Mouse (Mus musculus) embryonic facial prominence, embryonic 15.5 days (tissue): ENCODE data around the gene Prdm16. TPM values are rescaled to one million over a fixed set of nuclear protein-coding genes. Genes with fewer than 3 reads are reported as not detected.

Source experiments
- ATAC-seq: fragments of 200-750 bp; cut with Nextera tagmentation; 2 replicates; pipeline ENCODE4 v1.8.0; 2017; ENCODE audit warnings: low read depth, moderate TSS enrichment; ENCODE audit not compliant: insufficient number of reproducible peaks, low FRiP score, low TSS enrichment
- H3K27ac ChIP-seq: fragments of 300-500 bp; sonication (generic); replicated peaks from 2 replicates; pipeline ENCODE4 v1.5.1; 2015; ENCODE audit warnings: mild to moderate bottlenecking, inconsistent platforms
- H3K27me3 ChIP-seq: fragments of 300-500 bp; sonication (generic); 2 replicates; pipeline ENCODE4 v1.6.1; 2015; ENCODE audit warnings: inconsistent platforms
- H3K36me3 ChIP-seq: fragments of 300-500 bp; sonication (generic); 2 replicates; pipeline ENCODE4 v1.6.1; 2015; ENCODE audit warnings: mild to moderate bottlenecking, inconsistent platforms
- H3K4me1 ChIP-seq: fragments of 300-500 bp; sonication (generic); 2 replicates; pipeline ENCODE4 v1.6.1; 2015; ENCODE audit warnings: inconsistent platforms
- H3K4me2 ChIP-seq: fragments of 300-500 bp; sonication (generic); replicated peaks from 2 replicates; pipeline ENCODE4 v1.6.1; 2015; ENCODE audit warnings: mild to moderate bottlenecking, inconsistent platforms
- H3K4me3 ChIP-seq: fragments of 300-500 bp; sonication (generic); replicated peaks from 2 replicates; pipeline ENCODE4 v1.5.1; 2015; ENCODE audit warnings: mild to moderate bottlenecking, inconsistent platforms
- H3K9ac ChIP-seq: fragments of 300-500 bp; sonication (generic); 2 replicates; pipeline ENCODE4 v1.6.1; 2015; ENCODE audit warnings: inconsistent platforms
- H3K9me3 ChIP-seq: fragments of 300-500 bp; sonication (generic); replicated peaks from 2 replicates; pipeline ENCODE4 v1.6.1; 2016; ENCODE audit warnings: inconsistent platforms
- WGBS: fragments of 180-500 bp; shearing (Covaris S2); methylation state at CpG from one replicate; pipeline ENCODE4 v1.1.7; 2015; 5-methylcytosine and 5-hydroxymethylcytosine counted together
- polyA plus RNA-seq: library from polyadenylated mRNA; unstranded; fragments of >200 nt; fragmentation: Nextera tagmentation; extraction: Ambion mirVana; gene quantifications from 2 replicates; pipeline ENCODE4 v1.2.1, GENCODE M21; 2015

Gene Prdm16
- polyA plus RNA-seq, 1 experiment from 2014 or later: 12.5 TPM

DNA sequence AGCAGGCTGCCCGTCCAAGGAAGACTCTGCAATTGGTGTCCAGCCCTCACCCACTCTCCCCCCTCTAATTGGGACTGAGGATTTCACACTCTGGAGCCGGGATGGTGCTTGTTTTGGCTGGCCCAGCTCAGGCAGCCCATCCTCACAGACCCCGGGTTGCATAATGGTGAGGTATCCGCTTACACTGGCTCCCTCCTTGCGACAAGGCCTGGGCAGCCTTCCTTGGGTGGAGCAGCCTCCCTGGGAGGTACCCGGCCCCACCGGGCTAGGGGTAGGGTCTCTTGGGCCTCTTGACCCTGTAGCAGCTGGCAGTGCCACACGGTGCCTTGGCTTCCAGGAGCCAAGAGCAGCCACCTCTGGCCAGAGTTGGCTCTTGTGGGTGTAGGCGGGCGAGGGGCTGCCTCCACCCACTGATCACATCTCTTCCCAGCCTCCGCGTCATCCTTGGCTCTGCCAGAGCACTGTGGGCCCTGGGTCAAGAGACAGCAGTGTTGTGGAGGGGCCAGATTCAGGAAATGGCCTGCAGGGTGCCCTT lies 26.1 kb upstream of the Prdm16 start:
- Histone ChIP-seq H3K4me2 (no peak overlapping the region), H3K36me3 (no peaks in the 10 kb centered on the region), H3K4me3 (no peak overlapping the region), H3K27me3 (peaks cover 8% of the 10 kb centered on the region; the same call in 1 of the 2 replicates), H3K27ac (no peak overlapping the region), H3K9ac (no peak overlapping the region), H3K9me3 (no peaks in the 10 kb centered on the region), H3K4me1 (peaks cover 6% of the 10 kb centered on the region; the same call in 1 of the 2 replicates)
- ATAC-seq: no peak; the same call in 1 of the 2 replicates
- 40% methylated on average over 12 of the region's 12 CpGs for WGBS

DNA sequence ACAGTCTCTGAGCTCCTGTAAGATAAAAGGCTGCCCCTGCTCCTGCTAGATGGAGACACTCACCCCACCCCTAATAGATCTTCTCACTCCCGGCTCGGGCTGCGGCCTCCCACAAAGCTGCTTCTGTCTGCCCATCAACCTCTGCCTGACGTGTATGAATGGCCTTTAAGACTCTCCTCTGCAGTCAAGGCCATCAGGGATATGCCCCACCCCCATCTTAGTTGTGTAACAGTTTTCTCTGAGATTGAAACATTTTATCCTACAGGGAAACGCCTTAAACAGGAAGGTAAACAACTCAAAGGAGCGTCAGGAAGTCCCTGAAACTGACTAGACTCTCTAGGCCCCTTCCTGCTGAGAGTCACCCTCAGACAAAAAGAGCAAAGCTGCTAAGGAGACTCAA lies 24.6 kb upstream of the Prdm16 start:
- no peak for ATAC-seq
- H3K4me2 ChIP-seq: no peak overlapping the region
- H3K9ac ChIP-seq: no peak overlapping the region
- peaks cover 6% of the 10 kb centered on the region; the same call in 1 of the 2 replicates for H3K4me1 ChIP-seq
- no peak overlapping the region for H3K4me3 ChIP-seq
- WGBS: 51% methylated on average over 6 of the region's 6 CpGs
- no peak overlapping the region for H3K27ac ChIP-seq
- H3K36me3 ChIP-seq: no peaks in the 10 kb centered on the region
- peaks cover 8% of the 10 kb centered on the region; the same call in 1 of the 2 replicates for H3K27me3 ChIP-seq
- no peaks in the 10 kb centered on the region for H3K9me3 ChIP-seq

GRCm38 (mm10) chr4:154660025-154660424 lies 23.4 kb upstream of the Prdm16 start:
- H3K9ac ChIP-seq: no peak overlapping the region
- H3K9me3 ChIP-seq: no peaks in the 10 kb centered on the region
- H3K4me1 ChIP-seq: peaks cover 6% of the 10 kb centered on the region; the same call in 1 of the 2 replicates
- H3K4me2 ChIP-seq: no peak overlapping the region
- H3K36me3 ChIP-seq: no peaks in the 10 kb centered on the region
- H3K27me3 ChIP-seq: peaks cover 2% of the 10 kb centered on the region; the same call in 1 of the 2 replicates
- no peak overlapping the region for H3K4me3 ChIP-seq
- ATAC-seq: no peak
- no peak overlapping the region for H3K27ac ChIP-seq

DNA sequence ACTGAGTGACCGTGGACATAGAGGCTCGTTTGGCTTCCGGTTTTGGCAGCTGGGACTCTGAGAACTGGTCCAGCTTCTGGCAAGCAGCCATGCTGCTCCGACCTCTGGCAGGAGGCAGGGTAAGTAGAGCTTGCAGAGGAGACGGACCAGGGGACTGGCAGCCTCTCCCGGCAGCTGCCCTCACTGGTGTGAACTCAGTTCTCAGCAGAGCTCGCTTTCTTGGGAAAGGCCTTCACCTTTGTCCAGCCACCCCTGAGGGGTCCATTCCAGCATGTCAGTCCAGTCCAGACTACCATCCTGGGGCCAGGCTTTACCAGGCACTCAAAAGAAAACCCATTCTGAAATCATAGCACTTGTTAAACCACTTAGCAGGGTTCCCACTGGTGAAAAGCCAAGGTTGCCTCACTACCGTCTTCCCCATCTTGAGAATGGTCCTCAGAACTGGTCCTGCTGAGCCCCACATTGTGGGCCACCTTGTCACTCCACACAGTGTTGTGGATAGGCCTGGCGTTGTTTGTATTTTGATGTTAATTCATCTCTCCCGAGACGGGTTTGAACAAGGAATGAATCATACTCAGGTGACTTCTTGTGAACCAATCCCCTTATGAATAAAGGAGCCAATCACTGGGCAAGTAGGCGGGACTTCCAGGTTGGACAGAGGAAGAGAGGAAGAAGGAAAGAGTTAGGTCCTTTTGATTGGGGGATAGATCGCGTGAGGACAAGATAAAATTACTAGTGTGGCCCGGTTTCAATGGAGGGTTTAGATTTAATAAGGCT lies 18.6 kb upstream of the Prdm16 start:
- no peak overlapping the region for H3K27ac ChIP-seq
- H3K9me3 ChIP-seq: no peaks in the 10 kb centered on the region
- WGBS: 76% methylated on average over 15 of the region's 15 CpGs
- H3K36me3 ChIP-seq: no peaks in the 10 kb centered on the region
- H3K4me3 ChIP-seq: no peak overlapping the region
- H3K4me2 ChIP-seq: no peak overlapping the region
- ATAC-seq: no peak
- H3K27me3 ChIP-seq: no peaks in the 10 kb centered on the region
- no peak overlapping the region for H3K9ac ChIP-seq
- peaks cover 7% of the 10 kb centered on the region; the same call in 1 of the 2 replicates for H3K4me1 ChIP-seq

GRCm38 (mm10) chr4:154652494-154652893 lies 15.8 kb upstream of the Prdm16 start:
- 6% methylated on average over 5 of the region's 5 CpGs for WGBS
- no peak overlapping the region for H3K27ac ChIP-seq

GRCm38 (mm10) chr4:154649083-154649747 lies 12.5 kb upstream of the Prdm16 start:
- Histone ChIP-seq H3K4me3 (no peak overlapping the region), H3K36me3 (no peaks in the 10 kb centered on the region), H3K9ac (no peak overlapping the region), H3K4me2 (no peak overlapping the region), H3K27me3 (peaks cover 11% of the 10 kb centered on the region), H3K27ac (no peak overlapping the region), H3K9me3 (no peaks in the 10 kb centered on the region), H3K4me1 (peaks cover 7% of the 10 kb centered on the region; the same call in 1 of the 2 replicates)
- ATAC-seq: no peak
- WGBS: 74% methylated on average over 19 of the region's 19 CpGs

More at GRCm38 (mm10) chr4:154652494-154652893, 15.8 kb upstream of the Prdm16 start:
- Histone ChIP-seq H3K4me3 (no peak overlapping the region), H3K27me3 (0 out of 2 replicates have a peak, but pooled peaks cover 4% of the 10 kb centered on the region), H3K9ac (no peak overlapping the region), H3K4me2 (no peak overlapping the region), H3K4me1 (peaks cover 7% of the 10 kb centered on the region; the same call in 1 of the 2 replicates), H3K36me3 (no peaks in the 10 kb centered on the region), H3K9me3 (no peaks in the 10 kb centered on the region)
- no peak for ATAC-seq

DNA sequence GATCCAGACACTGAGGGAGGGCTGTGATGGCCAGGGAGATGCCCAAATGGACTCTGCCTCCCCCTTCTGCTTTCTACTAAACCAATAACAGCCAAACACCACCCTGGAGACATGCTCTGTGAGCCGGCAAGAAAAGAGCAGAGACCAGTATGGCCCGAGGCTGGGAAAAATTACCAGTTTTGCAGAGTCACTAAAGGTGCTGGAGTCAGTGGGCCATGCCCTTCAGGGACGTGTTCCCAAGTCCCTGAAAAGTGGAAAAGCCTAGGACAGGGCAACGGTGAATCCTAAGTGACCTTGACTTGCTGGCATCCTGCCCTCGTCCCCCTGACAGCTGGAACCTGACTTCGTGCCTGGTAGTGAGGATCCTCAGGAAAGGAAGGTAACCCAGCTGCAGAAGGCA lies 5.8 kb upstream of the Prdm16 start:
- Histone ChIP-seq H3K4me1 (peaks cover 18% of the 10 kb centered on the region), H3K4me3 (no peak overlapping the region), H3K36me3 (no peaks in the 10 kb centered on the region), H3K9ac (no peak overlapping the region), H3K9me3 (no peaks in the 10 kb centered on the region), H3K27me3 (peaks cover 71% of the 10 kb centered on the region), H3K4me2 (no peak overlapping the region), H3K27ac (no peak overlapping the region)
- 8% methylated on average over 6 of the region's 6 CpGs for WGBS
- no peak for ATAC-seq

GRCm38 (mm10) chr4:154641296-154642110 lies 4.8 kb upstream of the Prdm16 start:
- WGBS: 5% methylated on average over 32 of the region's 32 CpGs
- no peak for ATAC-seq

DNA sequence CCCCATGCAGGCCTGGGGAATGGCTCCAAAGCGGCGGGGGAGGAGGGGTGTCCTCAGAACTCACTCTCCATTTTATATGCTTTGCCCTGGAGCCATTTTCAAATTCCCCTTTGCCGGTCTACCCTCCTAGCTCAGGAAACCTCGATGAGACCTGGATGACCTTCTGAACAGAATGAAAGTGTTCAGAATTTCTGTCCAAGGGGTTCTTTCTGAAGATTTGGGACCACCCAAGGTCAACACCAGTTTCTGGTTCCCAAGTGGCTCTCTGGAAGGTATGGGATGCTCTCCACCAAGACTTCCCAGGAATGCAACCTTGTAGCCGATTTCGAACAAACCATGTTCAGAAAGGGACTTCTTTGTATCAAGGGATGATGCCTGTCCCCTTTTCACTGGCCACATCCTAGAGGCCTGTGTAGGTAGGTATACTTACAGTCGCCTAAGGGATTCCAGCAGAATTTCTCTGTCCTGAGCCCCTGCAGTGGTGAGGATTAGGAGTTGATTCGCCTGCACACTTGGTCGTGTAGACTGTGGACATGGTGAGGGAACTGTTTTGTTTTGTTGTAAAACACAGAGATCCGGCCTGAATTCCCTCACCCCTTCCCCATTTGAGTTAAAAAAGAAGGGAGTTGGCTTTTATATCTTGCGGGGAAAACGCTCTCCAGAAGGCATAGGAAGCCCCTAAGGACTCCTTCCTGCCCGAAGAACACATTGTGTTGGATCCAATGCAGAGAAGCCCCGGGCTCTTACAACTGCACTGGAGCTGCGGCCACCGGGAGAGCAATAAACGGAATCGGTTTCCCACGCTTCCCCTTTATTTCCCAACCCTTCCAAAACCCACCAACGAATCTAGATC lies 4.0 kb upstream of the Prdm16 start:
- Histone ChIP-seq H3K27me3 (peaks cover 89% of the 10 kb centered on the region), H3K36me3 (no peaks in the 10 kb centered on the region), H3K9me3 (no peaks in the 10 kb centered on the region), H3K9ac (no peak overlapping the region), H3K4me3 (no peak overlapping the region), H3K4me2 (peak overlapping the region; percentile 19; the same call in 1 of the 2 replicates), H3K27ac (no peak overlapping the region), H3K4me1 (peaks cover 31% of the 10 kb centered on the region)
- WGBS: 11% methylated on average over 20 of the region's 20 CpGs
- ATAC-seq: no peak

More at GRCm38 (mm10) chr4:154641296-154642110, 4.8 kb upstream of the Prdm16 start:
- Histone ChIP-seq H3K36me3 (no peaks in the 10 kb centered on the region), H3K27me3 (peaks cover 80% of the 10 kb centered on the region), H3K9ac (no peak overlapping the region), H3K4me3 (peak overlapping the region; percentile 21), H3K27ac (no peak overlapping the region), H3K4me2 (peak overlapping the region; percentile 19; the same call in 1 of the 2 replicates), H3K9me3 (no peaks in the 10 kb centered on the region), H3K4me1 (peaks cover 28% of the 10 kb centered on the region)
